8 mouse cellular contexts compared by ENCODE assay signal in genomic region chr12:40222251-40223081, GRCm38 (mm10). TPM values are rescaled to one million over a fixed set of nuclear protein-coding genes. Genes with fewer than 3 reads are reported as not detected.
DNase-seq lines count a peak whose midpoint lies in the region; ATAC-seq lines count a peak whose summit lies in the region.

No protein-coding gene starts in this region.

- H3K27ac ChIP-seq in hindbrain, embryonic 11.5 days (ENCODE audit: low read depth, low read length): peak overlapping the region; percentile 87
- peak overlapping the region; percentile 98 for H3K27ac ChIP-seq in lung, embryonic 16.5 days (ENCODE audit: low read length)

- peak overlapping the region; percentile 57 for H3K4me2 ChIP-seq in hindbrain, embryonic 11.5 days (replicated peaks; ENCODE audit: low read depth, low read length)
- peak overlapping the region; percentile 72 for H3K4me2 ChIP-seq in lung, embryonic 16.5 days (ENCODE audit: low read depth, low read length)

- H3K4me3 ChIP-seq in hindbrain, embryonic 11.5 days (ENCODE audit: low read depth, low read length): peak overlapping the region; percentile 97
- H3K4me3 ChIP-seq in lung, embryonic 16.5 days (ENCODE audit: low read length): peak overlapping the region; percentile 99

- no peaks in the 10 kb centered on the region for H3K36me3 ChIP-seq in hindbrain, embryonic 11.5 days (ENCODE audit: control insufficient read depth, insufficient read depth, low read length)
- no peaks in the 10 kb centered on the region for H3K36me3 ChIP-seq in lung, embryonic 16.5 days (ENCODE audit: control insufficient read depth, insufficient read depth, low read length)

- peak; percentile 96 for DNase-seq in NIH3T3 (ENCODE audit: low read depth)
- peak; percentile 99 for DNase-seq in cerebellum, adult 9-11 months
- peak; percentile 95 for DNase-seq in frontal cortex, adult 2 months (ENCODE audit: extremely low spot score in 1 of 2, low spot score in 1 of 2)
- peak; percentile 95 for DNase-seq in hindbrain, embryonic 11.5 days (ENCODE audit: low spot score)
- peak; percentile 98 for DNase-seq in layer of hippocampus, adult 9-11 months
- peak; percentile 98 for DNase-seq in ovary, adult 18-20 months (ENCODE audit: low spot score)
- peak; percentile 90 for DNase-seq in thymus, postnatal 0 days (ENCODE audit: low spot score)

- H3K9me3 ChIP-seq in hindbrain, embryonic 11.5 days (ENCODE audit: control insufficient read depth, low read length): no peaks in the 10 kb centered on the region
- H3K9me3 ChIP-seq in lung, embryonic 16.5 days (ENCODE audit: control insufficient read depth, low read length): no peaks in the 10 kb centered on the region

- WGBS in hindbrain, embryonic 11.5 days: under 1% methylated on average over 78 of the region's 81 CpGs
- under 1% methylated on average over 79 of the region's 81 CpGs for whole genome bisulfite sequencing in lung, embryonic 16.5 days

- peak overlapping the region; percentile 93 for H3K9ac ChIP-seq in hindbrain, embryonic 11.5 days (ENCODE audit: low read depth, low read length)
- H3K9ac ChIP-seq in lung, embryonic 16.5 days (ENCODE audit: low read length): peak overlapping the region; percentile 98

- no peaks in the 10 kb centered on the region for H3K4me1 ChIP-seq in hindbrain, embryonic 11.5 days (replicated peaks; ENCODE audit: control insufficient read depth, insufficient read depth, low read length)
- H3K4me1 ChIP-seq in lung, embryonic 16.5 days (replicated peaks; ENCODE audit: control insufficient read depth, insufficient read depth, low read length): peaks cover 10% of the 10 kb centered on the region

- peak; percentile 95 for ATAC-seq in hindbrain, embryonic 11.5 days (ENCODE audit: low FRiP score)
- ATAC-seq in lung, embryonic 16.5 days (ENCODE audit: low read depth): peak; percentile 96

- no peaks in the 10 kb centered on the region for H3K27me3 ChIP-seq in hindbrain, embryonic 11.5 days (ENCODE audit: control insufficient read depth, insufficient read depth, low read length)
- no peaks in the 10 kb centered on the region for H3K27me3 ChIP-seq in lung, embryonic 16.5 days (ENCODE audit: control insufficient read depth, insufficient read depth, low read depth, low read length)

RNA-seq across cellular contexts. Expression of gene Lsmem1, which starts 23.2 kb away (rescaled TPM):
- polyA plus RNA-seq in frontal cortex, adult 2 months (2012; rRNA removed): 2.1 TPM in 2 replicates
- 0.08 TPM in 1 of 2 replicates, not detected in the other for polyA plus RNA-seq in hindbrain, embryonic 11.5 days (2014; fragmentation: Nextera tagmentation; extraction: Ambion mirVana)
- polyA plus RNA-seq in lung, embryonic 16.5 days (2015; fragmentation: Nextera tagmentation; extraction: Ambion mirVana): 0.65 and 0.88 TPM in 2 replicates
- polyA plus RNA-seq in thymus, postnatal 0 days (2015; fragmentation: Nextera tagmentation; extraction: Ambion mirVana): 5.2 and 5.9 TPM in 2 replicates

RNA-seq across cellular contexts. Expression of gene Ifrd1, which starts 25.8 kb away (rescaled TPM):
- 50.8 and 72.4 TPM in 2 replicates for polyA plus RNA-seq in frontal cortex, adult 2 months (2012; rRNA removed)
- polyA plus RNA-seq in hindbrain, embryonic 11.5 days (2014; fragmentation: Nextera tagmentation; extraction: Ambion mirVana): 200 and 204 TPM in 2 replicates
- 112 and 117 TPM in 2 replicates for polyA plus RNA-seq in lung, embryonic 16.5 days (2015; fragmentation: Nextera tagmentation; extraction: Ambion mirVana)
- polyA plus RNA-seq in thymus, postnatal 0 days (2015; fragmentation: Nextera tagmentation; extraction: Ambion mirVana): 111 and 123 TPM in 2 replicates

Comparison
In these comparisons a context has a peak if more than half of its experiments do, and no peak if none do; other contexts are left out.
1. Peak in every context shown above with its lines: DNase-seq, ATAC-seq, H3K4me3 ChIP-seq and H3K27ac ChIP-seq.